Mouse (Mus musculus) stomach, postnatal 0 days (tissue): ENCODE results near the gene Lifr.

Source experiments
- CTCF ChIP-seq: IDR thresholded peaks from 2 replicates; pipeline ENCODE4 v1.5.1; 2016; ENCODE audit warnings: antibody characterized with exemption, low read depth, mild to moderate bottlenecking, moderate library complexity
- EP300 ChIP-seq: optimal IDR thresholded peaks from 2 replicates; pipeline ENCODE3; 2016; ENCODE audit warnings: antibody characterized with exemption

DNA sequence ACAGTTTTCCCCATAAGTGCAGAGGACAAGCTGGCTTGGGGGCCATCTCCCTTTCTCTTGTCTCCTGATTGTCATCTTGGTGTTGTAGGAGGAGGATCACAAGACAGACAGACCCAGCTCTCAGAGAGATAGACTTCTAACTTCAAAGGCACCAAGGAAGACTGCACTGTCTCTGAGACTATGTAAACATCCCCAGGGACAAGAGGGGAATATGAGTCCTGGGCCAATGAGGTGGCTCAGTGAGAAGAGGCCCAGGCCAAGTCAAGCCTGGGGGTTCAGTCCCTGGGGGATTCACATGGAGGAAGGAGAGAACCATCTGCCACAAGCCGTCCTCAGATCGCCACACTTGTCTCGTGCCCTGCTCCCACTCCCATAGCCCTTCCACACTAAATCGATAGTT, 45.4 kb upstream of the Lifr start:
- TF ChIP-seq CTCF (no peak), EP300 (no peak)
